Mouse (Mus musculus) large intestine, adult 2 months (tissue): ENCODE measurements around the gene Vps52. TPM values are rescaled to one million over a fixed set of nuclear protein-coding genes. Genes with fewer than 3 reads are reported as not detected.
"Not testable (repeated sequence)": the region's sequence is repeated elsewhere in the genome, so short reads cannot be mapped to it uniquely, and the experiment has no call there.

ENCODE experiments used
- DNase-seq: peaks from one replicate; pipeline ENCODE4 v3.0.0-alpha.2; 2012; ENCODE audit warnings: low read depth, low spot score
- WGBS: fragments of 180-500 bp; shearing (Covaris S2); methylation state at CpG from one replicate; pipeline ENCODE4 v1.1.7; 2018; 5-methylcytosine and 5-hydroxymethylcytosine counted together
- polyA plus RNA-seq: library from polyadenylated mRNA; depleted of rRNA; stranded (reverse); fragments of >200 nt; gene quantifications from 2 replicates; pipeline ENCODE4 v1.2.3, GENCODE M21; 2012

The Vps52 gene
- polyA plus RNA-seq, 1 experiment, result 44.6 TPM

DNA sequence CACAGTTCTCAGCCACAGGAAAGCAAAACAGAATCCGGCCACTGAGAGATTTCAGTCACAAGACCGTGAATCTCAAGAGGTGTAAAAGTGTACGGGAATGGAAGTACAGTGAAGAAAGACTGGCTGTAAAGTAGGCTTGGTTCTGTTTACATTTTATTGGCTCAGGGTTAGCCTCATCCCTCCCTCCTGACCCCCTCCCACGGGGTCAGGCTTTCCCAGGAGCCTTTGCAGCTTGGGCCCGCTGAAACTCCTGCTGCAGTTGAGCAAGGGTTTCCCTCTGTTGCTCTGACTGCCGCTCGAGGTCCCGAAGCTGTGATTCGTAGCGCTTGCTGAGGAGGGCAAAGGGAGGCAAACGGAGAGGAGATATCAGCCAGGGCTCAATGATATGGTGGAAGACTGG lies 16.8 kb upstream of the Vps52 start:
- WGBS, result 55% methylated on average over 11 of the region's 11 CpGs
- no peak for DNase-seq

- DNase-seq, result peak; percentile 85
- under 1% methylated on average over 36 of the region's 36 CpGs for WGBS
These were observed 15.3 kb upstream of the Vps52 start, which contains the start of the genes Pfdn6 and Wdr46 for GRCm38 (mm10) chr17:33940206-33940805. TSS of gene Pfdn6 (minus strand) at chr17:33940343. TSS of gene Wdr46 (plus strand) at chr17:33940660.

GRCm38 (mm10) chr17:33940981-33941380 lies 14.6 kb upstream of the Vps52 start:
- DNase-seq, result no peak
- 2% methylated on average over 26 of the region's 26 CpGs for WGBS

- 42% methylated on average over 19 of the region's 19 CpGs for WGBS
- no peak for DNase-seq
These were observed 14.2 kb upstream of the Vps52 start for GRCm38 (mm10) chr17:33941381-33941780.

- WGBS, result 88% methylated on average over 15 of the region's 15 CpGs
- DNase-seq, result no peak
These were observed 12.2 kb upstream of the Vps52 start for GRCm38 (mm10) chr17:33943454-33943853.

GRCm38 (mm10) chr17:33947430-33948089 lies 8.1 kb upstream of the Vps52 start:
- no peak for DNase-seq
- WGBS, result 81% methylated on average over 10 of the region's 10 CpGs

GRCm38 (mm10) chr17:33948090-33948904 lies 7.3 kb upstream of the Vps52 start:
- DNase-seq, result no peak
- WGBS, result 81% methylated on average over 22 of the region's 22 CpGs

DNA sequence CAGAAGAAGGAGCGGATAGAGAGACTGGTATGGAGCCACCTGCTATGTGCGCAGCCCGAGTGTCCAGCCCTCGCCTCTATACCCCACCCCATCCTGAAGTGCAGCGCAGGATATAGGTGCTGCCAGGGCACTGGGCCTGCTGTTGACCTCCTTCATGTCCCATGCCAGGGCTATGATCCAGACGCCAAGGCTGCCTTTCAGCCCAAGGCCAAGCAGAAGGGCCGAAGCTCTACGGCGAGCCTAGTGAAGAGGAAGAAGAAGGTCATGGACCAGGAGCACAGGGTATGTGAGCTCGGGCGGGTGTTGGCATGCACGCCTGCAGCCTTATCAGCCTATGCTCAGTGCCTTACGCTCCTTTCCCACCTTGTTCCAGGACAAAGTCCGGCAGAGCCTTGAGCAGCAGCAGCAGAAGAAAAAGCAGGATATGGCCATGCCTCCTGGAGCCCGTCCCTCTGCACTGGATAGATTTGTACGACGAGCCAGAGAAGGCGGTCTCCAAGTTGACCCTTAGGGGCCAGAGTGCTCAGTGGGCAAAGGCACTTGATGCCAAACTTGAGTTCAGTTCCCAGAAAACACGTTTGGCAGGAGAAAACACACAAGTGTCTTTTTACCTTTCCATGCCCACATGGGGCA lies 6.6 kb upstream of the Vps52 start:
- DNase-seq, result no peak
- WGBS, result 43% methylated on average over 19 of the region's 19 CpGs

GRCm38 (mm10) chr17:33950131-33950625 lies 5.4 kb upstream of the Vps52 start:
- WGBS, result 74% methylated on average over 10 of the region's 10 CpGs
- DNase-seq, result no peak

GRCm38 (mm10) chr17:33951021-33951946 lies 4.3 kb upstream of the Vps52 start, which contains the start of gene B3galt4:
TSS of gene B3galt4 (minus strand) at chr17:33951488.
- peak; percentile 74 for DNase-seq
- under 1% methylated on average over 45 of the region's 45 CpGs for WGBS

DNA sequence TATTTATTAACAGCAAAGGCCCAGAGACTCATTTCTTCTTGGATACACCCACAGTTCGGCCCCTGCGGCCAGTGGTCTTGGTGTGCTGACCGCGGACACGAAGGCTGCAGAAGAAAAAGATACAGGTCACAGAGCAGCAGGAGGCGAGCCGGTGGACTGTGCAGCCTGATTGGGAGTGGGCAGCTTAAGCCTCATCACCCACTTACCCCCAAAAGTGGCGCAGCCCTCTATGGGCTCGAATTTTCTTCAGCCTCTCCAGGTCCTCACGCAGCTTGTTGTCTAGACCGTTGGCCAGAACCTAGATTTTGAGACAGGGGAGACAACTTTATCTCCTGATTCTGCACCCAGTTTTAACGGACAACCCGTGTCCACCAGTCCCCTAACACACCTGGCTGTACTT lies 3.6 kb upstream of the Vps52 start:
- not testable (repeated sequence) for DNase-seq
- WGBS, result 67% methylated on average over 13 of the region's 13 CpGs

DNA sequence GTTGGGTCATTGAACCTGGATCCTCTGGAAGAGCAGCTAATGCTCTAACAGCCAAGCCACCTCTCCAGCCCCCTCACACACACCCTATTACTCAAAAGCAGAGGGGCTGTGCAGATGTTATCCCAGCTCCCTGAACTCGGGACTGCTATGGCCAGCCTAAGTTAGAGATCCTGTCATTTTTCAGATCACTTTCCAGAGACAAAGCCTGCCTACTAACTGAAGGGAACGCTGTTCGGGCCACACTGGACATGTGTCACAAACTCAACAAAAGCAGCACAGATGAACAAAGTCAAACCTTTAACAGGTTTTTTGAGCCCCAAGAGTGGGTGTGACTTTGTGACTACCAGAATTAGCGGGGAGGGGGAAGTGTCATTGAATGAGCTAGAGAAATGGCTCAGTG lies 2.7 kb upstream of the Vps52 start:
- no peak for DNase-seq
- 73% methylated on average over 4 of the region's 4 CpGs for WGBS

GRCm38 (mm10) chr17:33953310-33953709 lies 2.3 kb upstream of the Vps52 start:
- DNase-seq, result no peak
- 44% methylated on average over 3 of the region's 3 CpGs for WGBS

DNA sequence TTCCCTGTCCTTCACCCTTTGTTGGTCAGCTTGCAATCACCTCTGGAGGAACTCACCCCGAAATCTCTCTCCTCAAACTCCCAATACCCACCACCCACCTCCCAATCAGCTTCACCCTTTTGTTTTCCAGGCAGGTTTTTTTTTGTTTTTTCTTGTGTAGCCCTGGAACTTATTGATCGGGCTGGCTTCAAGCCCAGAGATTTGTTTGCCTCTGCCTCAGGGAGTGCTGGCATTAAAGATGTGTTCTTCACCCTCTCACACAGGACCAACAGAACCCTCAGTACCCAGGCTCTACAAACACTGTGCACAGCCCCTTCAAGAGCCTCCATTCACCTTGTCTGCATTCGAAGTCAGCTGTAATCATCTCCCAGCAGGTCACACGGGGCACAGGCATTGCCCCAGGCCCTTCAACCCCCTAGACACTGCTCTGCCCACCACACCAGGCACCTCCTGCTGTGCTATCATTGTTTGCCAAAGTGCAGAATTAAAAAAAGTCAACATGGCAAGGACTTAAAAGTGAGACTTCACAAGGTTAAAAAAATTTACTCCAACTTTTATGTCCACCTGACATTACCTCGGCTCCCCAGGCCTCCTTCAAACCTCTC lies 1.5 kb upstream of the Vps52 start:
- 21% methylated on average over 5 of the region's 5 CpGs for WGBS
- DNase-seq, result no peak

DNA sequence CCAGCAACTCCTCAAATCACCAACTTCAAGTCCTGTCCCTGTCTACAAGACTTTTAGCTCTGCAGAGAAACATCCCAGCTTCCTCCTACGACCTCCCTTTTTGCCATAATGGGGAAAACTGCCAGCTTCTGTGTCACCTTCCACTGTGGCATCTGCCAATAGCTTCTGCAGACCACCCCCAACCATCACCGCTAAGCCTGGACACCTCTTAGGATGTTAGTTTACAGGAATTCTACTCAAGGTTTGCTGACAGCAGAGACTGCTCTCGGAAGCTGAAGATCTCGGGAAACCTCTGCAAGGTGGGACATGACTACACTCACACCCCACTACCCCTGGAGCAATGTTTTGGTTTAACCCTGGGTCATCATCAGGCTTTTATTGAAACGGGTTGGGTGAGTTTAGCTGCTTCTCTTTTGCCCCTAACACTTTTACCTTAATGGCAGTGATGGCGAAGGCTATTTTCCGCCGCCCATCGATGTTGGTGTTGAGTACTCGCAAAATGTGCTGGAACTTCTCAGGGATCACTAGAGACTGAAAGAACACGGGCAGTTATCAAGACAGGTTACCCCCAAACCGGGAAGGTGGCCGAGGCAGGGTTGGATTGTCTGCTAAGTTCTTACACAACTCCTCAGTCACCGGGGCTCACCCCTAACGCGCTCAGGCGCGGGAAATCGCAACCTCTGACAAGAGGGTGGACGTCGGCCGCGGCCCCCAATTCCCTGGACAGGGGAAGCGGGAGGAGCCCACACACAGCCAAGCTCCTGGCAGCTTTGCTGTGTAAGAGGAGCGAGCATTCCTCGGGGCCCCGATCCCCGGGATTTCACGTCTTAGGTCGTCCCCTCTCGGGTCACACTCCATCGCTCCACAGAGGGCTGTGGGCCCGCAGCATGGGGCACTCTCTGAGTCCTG lies 712 bp upstream of the Vps52 start:
- no peak for DNase-seq
- WGBS, result under 1% methylated on average over 33 of the region's 33 CpGs

DNA sequence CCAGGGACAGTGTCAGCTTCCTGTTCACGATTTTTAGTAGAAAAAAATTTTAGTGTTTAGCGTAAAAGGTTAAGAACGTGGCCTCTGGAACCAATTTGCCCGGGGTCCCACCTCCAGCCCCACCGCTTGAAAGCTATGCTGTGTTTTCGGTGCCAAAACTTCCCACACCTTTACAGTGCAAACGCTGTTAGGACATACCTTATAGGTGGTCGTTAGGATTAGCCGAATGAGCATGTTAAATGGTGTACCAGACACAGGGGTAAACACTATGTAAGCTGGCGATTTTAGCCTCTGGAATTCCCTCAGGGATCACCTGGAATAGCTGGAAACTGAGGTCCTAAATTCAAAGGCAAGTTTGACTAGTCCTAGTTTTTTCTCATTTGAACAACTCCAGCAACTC lies 724 bp downstream of the Vps52 start:
- WGBS, result 5% methylated on average over 10 of the region's 10 CpGs
- no peak for DNase-seq

DNA sequence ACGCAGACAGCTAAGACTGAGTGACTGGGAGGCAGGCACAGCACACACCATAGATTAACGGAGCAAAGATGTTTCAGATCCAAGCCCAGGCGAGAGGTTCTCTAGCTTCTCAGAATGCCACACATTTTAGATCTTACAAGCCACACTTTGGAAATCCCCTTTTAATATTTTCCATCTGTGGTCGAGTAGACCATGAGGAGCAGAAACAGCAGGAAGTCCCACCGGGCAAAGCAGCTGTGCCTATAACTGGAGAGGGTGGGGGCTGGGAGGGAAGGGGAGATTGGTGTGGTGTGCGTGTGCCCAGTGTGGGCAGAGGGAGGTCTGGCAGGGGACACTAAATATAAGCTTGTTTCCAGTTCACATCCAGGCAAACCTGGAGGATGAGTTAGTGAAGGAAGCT lies 1.9 kb downstream of the Vps52 start:
- 82% methylated on average over 6 of the region's 6 CpGs for WGBS
- DNase-seq, result no peak

- no peak for DNase-seq
- WGBS, result 97% methylated on average over 11 of the region's 11 CpGs
These were observed 2.8 kb downstream of the Vps52 start for GRCm38 (mm10) chr17:33958451-33958850.
